Comparison of ENCODE assay signal across 15 mouse cellular contexts in genomic region chr7:114294698-114295097, GRCm38 (mm10). TPM values are rescaled to one million over a fixed set of nuclear protein-coding genes. Genes with fewer than 3 reads are reported as not detected.
DNase-seq lines count a peak whose midpoint lies in the region; ATAC-seq and TF ChIP-seq lines count a peak whose summit lies in the region.
"Had no signal": no experiment of that assay in that cellular context is flagged by ENCODE, and none has a peak within 500 bp of the region (broad histone marks: within the 10 kb centered on the region; RNA-seq: fewer than 3 reads in every experiment).

No protein-coding gene starts in this region.

- no peak for TF ChIP-seq EP300 in lung, postnatal 0 days (IDR thresholded peaks at IDR 0.05)

- no peak for ATAC-seq in lung, postnatal 0 days
- no peak for ATAC-seq in G1E (ENCODE audit: extremely low read depth, insufficient number of reproducible peaks, low FRiP score, poor library complexity, severe bottlenecking)
- 0 out of 2 replicates have a peak, but pooled peaks have one; percentile 19 for ATAC-seq in liver, embryonic 12.5 days
- ATAC-seq in erythroblast, adult 5-6 weeks (replicated peaks; ENCODE audit: low FRiP score, poor library complexity, severe bottlenecking): no peak
- ATAC-seq: midbrain, embryonic 16.5 days had no signal

- no peak overlapping the region for H3K27ac ChIP-seq in heart, embryonic 10.5 days
- no peak overlapping the region for H3K27ac ChIP-seq in lung, postnatal 0 days (ENCODE audit: low read length)
- H3K27ac ChIP-seq in liver, embryonic 12.5 days: no peak overlapping the region
- H3K27ac ChIP-seq: neural tube, embryonic 15.5 days had no signal

- H3K4me1 ChIP-seq in heart, embryonic 10.5 days: peaks cover 14% of the 10 kb centered on the region
- H3K4me1 ChIP-seq in lung, postnatal 0 days (ENCODE audit: insufficient read depth, low read depth, low read length): no peaks in the 10 kb centered on the region; the same call in 1 of the 2 replicates
- peaks cover 63% of the 10 kb centered on the region for H3K4me1 ChIP-seq in G1E (ENCODE audit: insufficient read depth, low read depth, low read length)
- H3K4me1 ChIP-seq in liver, embryonic 12.5 days: peaks cover 20% of the 10 kb centered on the region

- no peaks in the 10 kb centered on the region for H3K9me3 ChIP-seq in heart, embryonic 10.5 days
- H3K9me3 ChIP-seq in lung, postnatal 0 days (ENCODE audit: low read length): no peaks in the 10 kb centered on the region
- no peaks in the 10 kb centered on the region for H3K9me3 ChIP-seq in G1E (replicated peaks)
- no peaks in the 10 kb centered on the region for H3K9me3 ChIP-seq in liver, embryonic 12.5 days (replicated peaks)
- H3K9me3 ChIP-seq: neural tube, embryonic 15.5 days had no signal

- H3K4me3 ChIP-seq in heart, embryonic 10.5 days: no peak overlapping the region
- H3K4me3 ChIP-seq in lung, postnatal 0 days (ENCODE audit: low read depth, low read length): no peak overlapping the region
- no peak overlapping the region for H3K4me3 ChIP-seq in G1E (ENCODE audit: low read depth, low read length)
- no peak overlapping the region for H3K4me3 ChIP-seq in liver, embryonic 12.5 days
- H3K4me3 ChIP-seq: neural tube, embryonic 15.5 days had no signal

- H3K9ac ChIP-seq in lung, postnatal 0 days (replicated peaks; ENCODE audit: low read depth): no peak overlapping the region
- no peak overlapping the region for H3K9ac ChIP-seq in liver, embryonic 12.5 days
- H3K9ac ChIP-seq: neural tube, embryonic 15.5 days had no signal

- 77% methylated on average over 5 of the region's 5 CpGs for WGBS in heart, embryonic 10.5 days
- 76% methylated on average over 5 of the region's 5 CpGs for WGBS in lung, postnatal 0 days
- 69% methylated on average over 5 of the region's 5 CpGs for WGBS in liver, embryonic 12.5 days (ENCODE audit: insufficient replicate concordance)

- H3K4me2 ChIP-seq in lung, postnatal 0 days (replicated peaks; ENCODE audit: low read depth, low read length): no peak overlapping the region
- H3K4me2 ChIP-seq in liver, embryonic 12.5 days: no peak overlapping the region
- H3K4me2 ChIP-seq: heart, embryonic 11.5 days; neural tube, embryonic 15.5 days had no signal

- DNase-seq in heart, adult 11 months: peak; percentile 86
- no peak for DNase-seq in heart, embryonic 10.5 days (ENCODE audit: low spot score)
- no peak for DNase-seq in lung, postnatal 0 days (ENCODE audit: low spot score)
- no peak for DNase-seq in lung, postnatal 4 days
- no peak for DNase-seq in G1E (ENCODE audit: low spot score)
- no peak for DNase-seq in gastrocnemius, postnatal 25 days
- DNase-seq: cerebellum, adult 11 months; kidney, postnatal 10 days; lung, postnatal 14 days; right cerebral cortex, postnatal 14 days had no signal

- TF ChIP-seq CTCF in lung, postnatal 0 days (IDR thresholded peaks at IDR 0.05): peak; percentile 51
- peak; percentile 58 for TF ChIP-seq CTCF in G1E (IDR thresholded peaks at IDR 0.05; ENCODE audit: low read depth, low read length)

- H3K36me3 ChIP-seq in heart, embryonic 10.5 days: no peaks in the 10 kb centered on the region
- H3K36me3 ChIP-seq in lung, postnatal 0 days (ENCODE audit: insufficient read depth, low read length): no peaks in the 10 kb centered on the region
- no peaks in the 10 kb centered on the region for H3K36me3 ChIP-seq in G1E (replicated peaks)
- no peaks in the 10 kb centered on the region for H3K36me3 ChIP-seq in liver, embryonic 12.5 days
- H3K36me3 ChIP-seq: neural tube, embryonic 15.5 days had no signal

- H3K27me3 ChIP-seq in heart, embryonic 10.5 days (ENCODE audit: insufficient read depth, poor library complexity, severe bottlenecking): no peaks in the 10 kb centered on the region
- H3K27me3 ChIP-seq in lung, postnatal 0 days (replicated peaks; ENCODE audit: insufficient read depth, low read length): no peaks in the 10 kb centered on the region
- peaks cover 11% of the 10 kb centered on the region; the same call in 1 of the 2 replicates for H3K27me3 ChIP-seq in G1E (ENCODE audit: insufficient read depth, low read length)
- H3K27me3 ChIP-seq in liver, embryonic 12.5 days (replicated peaks): no peaks in the 10 kb centered on the region
- H3K27me3 ChIP-seq: neural tube, embryonic 15.5 days had no signal

RNA-seq across cellular contexts. Expression of gene Psma1, which starts 18.8 kb away (rescaled TPM):
- polyA plus RNA-seq in heart, embryonic 10.5 days (2016; fragmentation: Nextera tagmentation; extraction: Ambion mirVana): 428 and 460 TPM in 2 replicates
- polyA plus RNA-seq in lung, postnatal 0 days (2015; fragmentation: Nextera tagmentation; extraction: Ambion mirVana): 243 and 245 TPM in 2 replicates
- 338 and 390 TPM in 2 replicates for total RNA-seq in G1E (2014; fragmentation: Nextera tagmentation)
- total RNA-seq in G1E (2017): 397 and 416 TPM in 2 replicates
- 10.4 and 14.6 TPM in 2 replicates for polyA plus RNA-seq in G1E (2012)
- 336 and 348 TPM in 2 replicates for polyA plus RNA-seq in liver, embryonic 12.5 days (2016; fragmentation: Nextera tagmentation; extraction: Ambion mirVana)
- 70.8 and 174 TPM in 2 replicates for total RNA-seq in erythroblast, adult 5-6 weeks (2015; ENCODE audit: low replicate concordance)
- total RNA-seq in erythroblast, adult 5-6 weeks (2017; ENCODE audit: low replicate concordance): 73.9 and 79.0 TPM in 2 replicates
- total RNA-seq in gastrocnemius, postnatal 25 days (2021): 10 to 100 TPM; 90.6 to 99.7 TPM

RNA-seq across cellular contexts. Expression of gene Copb1, which starts 40.2 kb away (rescaled TPM):
- polyA plus RNA-seq in heart, embryonic 10.5 days (2016; fragmentation: Nextera tagmentation; extraction: Ambion mirVana): 93.9 and 98.6 TPM in 2 replicates
- 75.1 and 82.2 TPM in 2 replicates for polyA plus RNA-seq in lung, postnatal 0 days (2015; fragmentation: Nextera tagmentation; extraction: Ambion mirVana)
- 148 and 156 TPM in 2 replicates for total RNA-seq in G1E (2014; fragmentation: Nextera tagmentation)
- 87.1 and 99.9 TPM in 2 replicates for total RNA-seq in G1E (2017)
- 19.6 and 28.5 TPM in 2 replicates for polyA plus RNA-seq in G1E (2012)
- 63.4 and 64.4 TPM in 2 replicates for polyA plus RNA-seq in liver, embryonic 12.5 days (2016; fragmentation: Nextera tagmentation; extraction: Ambion mirVana)
- total RNA-seq in erythroblast, adult 5-6 weeks (2015; ENCODE audit: low replicate concordance): 45.1 and 77.8 TPM in 2 replicates
- total RNA-seq in erythroblast, adult 5-6 weeks (2017; ENCODE audit: low replicate concordance): 19.0 and 22.6 TPM in 2 replicates
- 10 to 100 TPM; 24.1 to 27.9 TPM for total RNA-seq in gastrocnemius, postnatal 25 days (2021)

Comparison
In these comparisons a context has a peak if more than half of its experiments do, and no peak if none do; other contexts are left out.
1. RNA of gene Psma1, which starts 18.8 kb away (polyA plus RNA-seq): 428 to 460 TPM in heart, embryonic 10.5 days, 336 to 348 TPM in liver, embryonic 12.5 days and 243 to 245 TPM in lung, postnatal 0 days; 10.4 to 14.6 TPM in G1E; every median in the first group is over 10 times any median in the second.